In the genomic region with DNA sequence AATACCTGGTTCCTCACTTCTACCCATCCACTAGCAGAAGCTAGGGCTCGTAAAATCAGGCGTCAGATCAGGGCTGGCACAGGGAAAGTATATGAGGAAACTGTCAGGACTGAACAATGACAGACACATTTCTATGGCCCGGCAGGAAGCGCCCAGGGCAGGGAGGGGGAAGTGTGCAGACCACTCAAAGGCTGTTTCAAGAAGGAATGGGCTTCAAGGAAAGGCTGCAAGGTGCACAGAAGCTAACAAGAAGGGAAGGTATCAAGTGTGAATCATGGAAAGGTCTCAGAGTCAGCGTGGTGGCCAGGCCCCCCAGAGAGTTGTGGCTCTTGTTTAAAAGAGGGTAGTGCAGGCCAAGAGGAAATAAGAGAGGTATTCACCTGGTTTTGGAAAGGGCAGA, we compare ENCODE assay signal across 7 mouse cellular contexts. TPM values are rescaled to one million over a fixed set of nuclear protein-coding genes. Genes with fewer than 3 reads are reported as not detected.
DNase-seq lines count a peak whose midpoint lies in the region; ATAC-seq and TF ChIP-seq lines count a peak whose summit lies in the region.

No protein-coding gene starts in this region.

- peak overlapping the region; percentile 88 for H3K27ac ChIP-seq in liver, postnatal 0 days (ENCODE audit: low read depth)
- H3K27ac ChIP-seq in stomach, embryonic 14.5 days (ENCODE audit: low read length): peak overlapping the region; percentile 95

- 25% methylated on average over 5 of the region's 5 CpGs for WGBS in liver, postnatal 0 days (ENCODE audit: insufficient replicate concordance)
- WGBS in stomach, embryonic 14.5 days: 29% methylated on average over 5 of the region's 5 CpGs

- DNase-seq in 3T3-L1 (ENCODE audit: low read depth, low spot score): peak; percentile 21
- DNase-seq in liver, postnatal 0 days: no peak
- DNase-seq in thymus, postnatal 36 days: no peak
- no peak for DNase-seq in cerebellum, postnatal 36 days

- TF ChIP-seq EP300 in liver, postnatal 0 days (IDR thresholded peaks at IDR 0.05; ENCODE audit: low read depth): no peak

- peaks cover 8% of the 10 kb centered on the region for H3K36me3 ChIP-seq in C2C12 (ENCODE audit: control insufficient read depth, insufficient read depth)
- no peaks in the 10 kb centered on the region for H3K36me3 ChIP-seq in liver, postnatal 0 days (replicated peaks; ENCODE audit: insufficient read depth, low read length)
- H3K36me3 ChIP-seq in stomach, embryonic 14.5 days (ENCODE audit: control insufficient read depth, insufficient read depth, low read length): no peaks in the 10 kb centered on the region

- H3K9me3 ChIP-seq in liver, postnatal 0 days (ENCODE audit: low read length): no peaks in the 10 kb centered on the region
- no peaks in the 10 kb centered on the region for H3K9me3 ChIP-seq in stomach, embryonic 14.5 days (ENCODE audit: control insufficient read depth, low read depth, low read length)

- H3K4me3 ChIP-seq in C2C12 (ENCODE audit: insufficient read depth, poor library complexity, severe bottlenecking): peak overlapping the region; percentile 100
- H3K4me3 ChIP-seq in liver, postnatal 0 days (ENCODE audit: low read depth, low read length): peak overlapping the region; percentile 96
- peak overlapping the region; percentile 98 for H3K4me3 ChIP-seq in stomach, embryonic 14.5 days (ENCODE audit: low read depth, low read length)

- peak; percentile 36 for ATAC-seq in granulocyte monocyte progenitor cell, adult 5-6 weeks (replicated peaks; ENCODE audit: poor library complexity, severe bottlenecking)
- no peak for ATAC-seq in liver, postnatal 0 days
- ATAC-seq in stomach, embryonic 14.5 days (ENCODE audit: insufficient number of reproducible peaks, insufficient read depth, low FRiP score, low read depth): no peak

- no peak overlapping the region for H3ac ChIP-seq in C2C12 (ENCODE audit: control insufficient read depth, insufficient read length, low read depth)

- H3K79me2 ChIP-seq in C2C12 (ENCODE audit: control insufficient read depth, insufficient read depth): peaks cover 46% of the 10 kb centered on the region

- H3K27me3 ChIP-seq in C2C12 (ENCODE audit: control insufficient read depth, insufficient read depth, insufficient read length): no peaks in the 10 kb centered on the region
- H3K27me3 ChIP-seq in liver, postnatal 0 days (ENCODE audit: insufficient read depth, low read length): no peaks in the 10 kb centered on the region
- H3K27me3 ChIP-seq in stomach, embryonic 14.5 days (ENCODE audit: control insufficient read depth, insufficient read depth, low read length): no peaks in the 10 kb centered on the region

- no peak for TF ChIP-seq CTCF in C2C12 (IDR thresholded peaks at IDR 0.05; ENCODE audit: control insufficient read depth, insufficient read depth, insufficient read length)
- no peak for TF ChIP-seq CTCF in liver, postnatal 0 days (IDR thresholded peaks at IDR 0.05; ENCODE audit: low read depth)

- H3K4me2 ChIP-seq in liver, postnatal 0 days (ENCODE audit: low read depth, low read length): peak overlapping the region; percentile 95
- peak overlapping the region; percentile 78 for H3K4me2 ChIP-seq in stomach, embryonic 14.5 days (replicated peaks; ENCODE audit: low read depth, low read length)

- peaks cover 53% of the 10 kb centered on the region for H3K4me1 ChIP-seq in liver, postnatal 0 days (ENCODE audit: insufficient read depth)
- peaks cover 48% of the 10 kb centered on the region for H3K4me1 ChIP-seq in stomach, embryonic 14.5 days (ENCODE audit: control insufficient read depth, insufficient read depth, low read length)

- H3K79me3 ChIP-seq in C2C12 (ENCODE audit: low read depth): peaks cover 41% of the 10 kb centered on the region

- H3K9ac ChIP-seq in liver, postnatal 0 days (replicated peaks): peak overlapping the region; percentile 97; the same call in 1 of the 2 replicates
- peak overlapping the region; percentile 100; the same call in 1 of the 2 replicates for H3K9ac ChIP-seq in stomach, embryonic 14.5 days (replicated peaks; ENCODE audit: low read depth, low read length)

TF ChIP-seq in C2C12, 6 proteins besides CTCF, POLR2A, EP300 and RAD21:
- TF ChIP-seq MAX (IDR thresholded peaks at IDR 0.05): no peak
- no peak for TF ChIP-seq CEBPB (IDR thresholded peaks at IDR 0.05; ENCODE audit: low read depth)
- no peak for TF ChIP-seq MYOD1 (IDR thresholded peaks at IDR 0.05; ENCODE audit: control insufficient read depth, insufficient read length, low read depth)
- no peak for TF ChIP-seq FOSL1 (IDR thresholded peaks at IDR 0.05; ENCODE audit: insufficient read depth, low read length, poor library complexity, severe bottlenecking)
- TF ChIP-seq USF1 (IDR thresholded peaks at IDR 0.05; ENCODE audit: low read depth): no peak
- TF ChIP-seq MYOG (IDR thresholded peaks at IDR 0.05; ENCODE audit: control insufficient read depth, extremely low read depth, insufficient read length): no peak

RNA-seq across cellular contexts. Expression of gene Gnb1, which starts 0.7 kb away (rescaled TPM):
- polyA plus RNA-seq in C2C12 (2012; fragmentation: generic; extraction: Trizol): 338 TPM
- total RNA-seq in granulocyte monocyte progenitor cell, adult 5-6 weeks (2014; fragmentation: Nextera tagmentation): 220 and 223 TPM in 2 replicates
- total RNA-seq in granulocyte monocyte progenitor cell, adult 5-6 weeks (2017): 135 and 137 TPM in 2 replicates
- polyA plus RNA-seq in liver, postnatal 0 days (2015; fragmentation: Nextera tagmentation; extraction: Ambion mirVana): 80.9 and 88.4 TPM in 2 replicates
- polyA plus RNA-seq in stomach, embryonic 14.5 days (2014; fragmentation: Nextera tagmentation; extraction: Ambion mirVana): 525 and 534 TPM in 2 replicates

RNA-seq across cellular contexts. Expression of gene Tmem52, which starts 21.5 kb away (rescaled TPM):
- polyA plus RNA-seq in C2C12 (2012; fragmentation: generic; extraction: Trizol): not detected
- total RNA-seq in granulocyte monocyte progenitor cell, adult 5-6 weeks (2014; fragmentation: Nextera tagmentation): not detected in 2 replicates
- not detected in 2 replicates for total RNA-seq in granulocyte monocyte progenitor cell, adult 5-6 weeks (2017)
- polyA plus RNA-seq in liver, postnatal 0 days (2015; fragmentation: Nextera tagmentation; extraction: Ambion mirVana): 0.15 and 2.0 TPM in 2 replicates
- polyA plus RNA-seq in stomach, embryonic 14.5 days (2014; fragmentation: Nextera tagmentation; extraction: Ambion mirVana): 0.29 TPM in 1 of 2 replicates, not detected in the other
